Mouse (Mus musculus) spleen, postnatal 14 days (tissue): ENCODE results near the gene Coro2b.

Experiments
- DNase-seq, 2 experiments: peaks; one replicate each; pipeline ENCODE4 v3.0.0; 2021 to 2022; ENCODE audit warnings: low spot score in 2 of 2

Coro2b gene

DNA sequence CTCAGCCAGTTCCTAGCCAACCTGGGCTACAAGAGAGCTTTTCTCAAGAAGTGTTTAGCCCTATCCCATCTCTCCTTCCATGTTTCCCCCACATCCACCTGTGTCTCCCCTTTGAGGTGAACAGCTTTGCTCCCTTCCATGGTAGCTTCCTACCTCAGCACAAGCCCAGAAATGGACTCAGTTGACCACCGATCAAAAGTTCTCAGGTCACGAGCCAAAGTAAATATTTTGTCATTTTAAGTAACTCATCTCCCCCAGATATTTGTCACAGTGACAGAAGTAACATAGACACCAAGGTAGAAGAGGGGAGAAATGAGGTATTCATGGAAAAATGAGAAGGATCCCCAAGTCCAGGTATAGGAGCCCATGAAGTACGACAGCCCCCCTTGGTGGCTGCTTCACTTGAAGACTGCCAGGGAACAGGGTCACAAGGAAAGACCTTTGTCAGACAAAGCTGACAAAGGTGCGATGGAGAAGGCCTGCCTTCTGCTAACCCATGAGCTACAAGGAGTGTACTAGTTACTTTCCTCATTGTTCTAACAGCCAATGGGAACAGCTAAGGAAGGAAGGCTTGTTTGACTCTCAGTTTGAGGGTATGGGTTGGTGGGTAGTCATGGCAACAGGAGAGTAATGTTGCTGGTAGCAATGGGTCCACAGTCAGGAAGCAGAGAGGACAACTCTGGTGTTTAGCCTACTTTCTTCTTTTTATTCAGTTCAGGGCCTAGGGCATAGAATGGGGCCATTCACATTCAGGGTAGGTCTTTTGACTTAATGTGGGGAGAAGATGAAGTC, 150.9 kb downstream of the Coro2b start:
- no peak for DNase-seq

DNA sequence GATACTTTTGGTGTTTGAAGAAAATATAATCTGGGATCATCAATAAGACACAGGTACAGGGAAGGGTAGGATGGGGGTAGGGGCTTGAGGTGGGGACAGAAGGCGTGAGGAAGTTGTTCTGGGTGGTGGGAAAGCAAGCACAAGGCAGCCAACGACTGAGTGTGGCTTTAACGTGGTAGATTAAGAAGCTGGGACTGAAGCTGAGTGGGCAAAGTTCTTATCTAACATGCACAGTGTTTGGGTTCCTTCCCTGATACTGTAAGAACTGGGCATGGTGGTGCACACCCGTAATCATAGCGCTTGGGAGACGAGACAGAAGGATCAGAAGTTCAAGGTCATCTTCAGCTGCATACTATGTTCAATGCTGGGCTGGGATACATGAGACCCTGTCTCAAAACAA, 151.8 kb downstream of the Coro2b start:
- DNase-seq: no peak

DNA sequence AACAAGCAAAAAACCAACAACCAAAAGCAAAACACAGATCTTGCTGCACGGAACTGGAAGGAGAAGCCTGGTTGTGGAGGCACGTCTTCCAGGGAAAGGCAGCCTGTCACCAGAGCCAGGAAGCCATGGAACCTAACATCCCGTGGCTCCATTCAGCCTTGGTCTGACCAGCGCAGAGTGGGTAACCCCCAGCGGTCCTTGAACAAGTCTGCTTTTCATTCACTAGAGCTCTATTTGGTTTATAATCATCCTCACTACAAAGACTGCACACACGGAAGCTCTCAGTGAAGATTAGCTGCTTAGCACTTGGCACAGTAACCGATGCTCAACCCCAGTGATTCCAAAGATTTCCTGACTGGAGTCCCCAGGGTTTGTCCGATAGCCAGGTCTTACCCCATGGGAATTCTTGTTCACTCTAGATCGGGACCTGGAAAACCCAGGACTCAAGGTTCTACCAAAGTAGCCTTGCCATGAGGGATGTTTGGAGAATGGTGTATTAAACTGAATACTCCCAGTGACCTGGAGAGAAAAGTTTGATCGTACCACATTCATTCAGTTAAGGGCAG, 154.2 kb downstream of the Coro2b start:
- DNase-seq: no peak

DNA sequence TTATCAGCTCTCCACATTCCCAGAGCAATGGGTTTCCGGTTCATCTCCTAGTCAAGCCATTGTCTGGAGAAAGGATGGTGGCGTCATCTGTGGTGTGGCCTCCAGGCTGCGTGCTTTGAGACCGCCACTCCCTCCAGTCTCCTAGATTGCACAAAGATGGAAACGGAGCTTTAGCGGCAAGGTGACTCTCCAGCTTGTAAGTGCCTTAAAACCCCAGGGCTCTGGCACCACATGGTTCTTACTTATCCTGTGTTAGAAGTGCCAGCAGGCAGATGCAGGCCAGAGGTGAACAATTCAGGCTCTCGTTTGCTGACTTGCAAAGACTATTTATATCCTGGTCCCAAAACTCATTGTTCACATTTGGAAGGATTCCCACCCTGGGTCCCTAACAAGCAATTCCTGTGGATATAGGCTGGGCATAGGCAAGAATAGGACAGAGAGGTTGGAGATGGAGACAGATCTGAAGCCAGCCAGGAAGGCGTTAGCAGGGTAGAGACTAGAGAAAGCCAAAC, 155.4 kb downstream of the Coro2b start:
- no peak for DNase-seq

DNA sequence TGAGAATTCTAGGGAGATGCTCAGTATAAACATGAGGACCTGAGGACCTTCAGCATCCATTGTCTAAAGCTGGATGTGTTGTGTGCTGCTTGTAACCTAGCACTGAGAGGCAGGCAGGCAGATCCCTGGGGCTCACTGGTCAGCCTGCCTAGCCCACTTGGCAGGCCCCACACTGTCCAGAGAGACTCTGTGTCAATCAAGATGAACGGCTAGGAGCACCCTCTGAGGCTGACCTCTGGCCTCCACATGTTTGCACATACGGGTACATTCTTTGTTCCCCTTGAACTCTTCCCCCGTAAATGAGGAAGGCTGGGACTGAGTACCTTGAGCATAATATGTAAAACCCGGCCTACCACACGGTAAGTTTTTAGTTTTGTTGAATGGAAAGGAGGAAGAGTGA, 156.5 kb downstream of the Coro2b start:
- no peak for DNase-seq

DNA sequence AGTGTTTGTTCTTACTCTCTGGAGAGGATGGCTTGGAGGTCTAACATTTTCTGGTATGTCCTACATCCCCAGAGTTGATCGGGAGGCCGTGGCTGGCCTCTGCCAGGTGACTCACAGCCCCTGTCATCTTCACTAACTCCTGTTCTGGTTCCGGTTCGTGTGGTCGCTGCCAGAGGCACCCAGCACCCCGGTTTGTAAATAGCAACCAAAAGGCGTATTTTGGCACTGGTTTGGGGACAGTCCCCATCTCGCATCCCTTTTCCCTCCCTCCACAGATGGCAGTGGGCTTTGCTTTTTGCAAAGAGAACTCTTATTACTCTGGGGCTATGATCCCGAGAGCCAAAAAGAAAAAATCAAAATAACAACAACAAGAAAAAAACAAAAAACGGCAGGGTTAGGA, 158.9 kb downstream of the Coro2b start:
- DNase-seq: no peak

DNA sequence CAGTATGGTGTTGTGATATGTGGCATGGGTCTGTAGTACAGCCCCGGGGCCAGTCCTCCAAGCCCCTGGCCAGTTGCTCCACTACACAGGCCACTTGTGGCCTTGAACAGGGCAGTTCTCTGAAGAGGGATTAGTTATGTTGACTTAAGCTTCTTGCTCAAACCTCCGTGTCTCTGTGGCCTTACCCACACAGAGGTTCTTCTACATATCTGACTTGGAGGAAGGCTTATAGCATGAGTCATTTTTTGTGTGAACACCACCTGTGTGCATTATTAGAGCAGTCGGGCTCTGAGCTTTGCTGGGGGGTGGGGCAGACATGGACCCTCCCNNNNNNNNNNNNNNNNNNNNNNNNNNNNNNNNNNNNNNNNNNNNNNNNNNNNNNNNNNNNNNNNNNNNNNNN, 162.6 kb downstream of the Coro2b start:
- DNase-seq: no peak

DNA sequence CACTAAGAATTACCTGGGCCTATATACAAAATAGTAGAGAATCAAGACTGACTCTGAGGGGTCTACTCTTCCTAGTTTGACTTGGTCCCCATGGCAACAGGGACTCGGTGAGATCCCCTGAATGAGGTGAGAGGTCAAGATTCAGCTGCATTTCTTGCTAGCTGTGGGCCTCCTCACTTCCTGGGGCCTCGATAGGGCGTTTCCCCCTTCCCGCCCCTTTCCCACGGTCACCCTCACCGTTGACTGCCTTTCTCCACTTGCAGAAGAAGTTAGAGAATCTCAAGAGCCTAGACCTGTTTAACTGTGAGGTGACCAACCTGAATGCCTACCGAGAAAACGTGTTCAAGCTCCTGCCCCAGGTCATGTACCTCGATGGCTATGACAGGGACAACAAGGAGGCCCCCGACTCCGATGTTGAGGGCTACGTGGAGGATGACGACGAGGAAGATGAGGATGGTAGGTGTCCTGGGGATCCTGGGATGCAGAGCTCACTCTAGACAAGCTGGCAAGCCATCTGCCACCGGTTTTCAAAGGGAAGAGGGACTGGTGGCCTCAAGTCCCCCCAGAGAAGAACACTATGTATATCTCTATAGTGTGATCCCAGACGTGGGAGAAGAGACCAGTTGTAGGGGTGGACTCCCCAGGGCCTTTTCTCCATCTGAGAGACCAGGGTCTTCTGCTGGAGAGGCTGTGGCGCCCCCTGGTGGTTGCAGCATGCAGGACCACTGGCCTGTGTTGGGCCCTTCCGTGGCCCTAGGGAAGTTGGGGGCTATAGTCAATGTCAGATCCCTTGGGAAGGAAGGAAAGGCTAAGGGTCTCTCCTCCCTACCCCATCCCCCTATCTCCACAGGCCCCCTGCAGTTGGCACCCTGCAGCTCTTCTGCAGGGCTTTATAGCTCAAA, 163.4 kb downstream of the Coro2b start:
- peak; percentile 58 to 71 for DNase-seq

DNA sequence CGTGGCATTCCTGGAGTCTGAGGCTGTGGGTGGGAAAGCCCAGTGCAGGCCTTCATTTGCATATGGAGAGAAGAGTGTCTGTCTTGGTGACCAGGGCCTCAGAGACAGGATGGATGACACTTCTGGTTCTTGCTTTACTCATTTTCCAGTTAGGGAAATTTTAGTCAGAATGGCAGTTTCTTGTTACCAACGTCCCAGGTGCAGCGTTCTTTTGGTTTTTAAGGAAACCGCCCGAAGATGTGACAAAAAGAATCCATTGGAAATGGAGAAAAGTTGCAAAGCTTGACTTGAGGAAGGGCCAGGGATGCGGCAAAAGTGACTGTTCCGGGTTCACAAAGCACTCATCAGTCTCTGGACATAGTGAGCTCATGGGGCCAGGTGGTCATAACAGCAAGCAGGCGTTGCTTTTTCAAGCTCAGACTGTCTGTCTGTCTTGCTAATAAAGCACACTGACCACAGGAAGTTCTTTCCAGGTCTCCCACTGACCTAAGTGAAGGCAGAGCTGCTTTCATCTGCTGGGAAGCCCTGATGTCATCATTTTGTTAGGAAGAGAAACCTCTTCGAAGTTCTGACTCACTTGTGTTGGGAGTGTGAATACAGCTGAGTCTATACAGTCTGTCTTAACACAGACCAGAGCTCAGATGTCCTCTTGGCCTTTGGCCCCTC, 164.2 kb downstream of the Coro2b start:
- DNase-seq: no peak

DNA sequence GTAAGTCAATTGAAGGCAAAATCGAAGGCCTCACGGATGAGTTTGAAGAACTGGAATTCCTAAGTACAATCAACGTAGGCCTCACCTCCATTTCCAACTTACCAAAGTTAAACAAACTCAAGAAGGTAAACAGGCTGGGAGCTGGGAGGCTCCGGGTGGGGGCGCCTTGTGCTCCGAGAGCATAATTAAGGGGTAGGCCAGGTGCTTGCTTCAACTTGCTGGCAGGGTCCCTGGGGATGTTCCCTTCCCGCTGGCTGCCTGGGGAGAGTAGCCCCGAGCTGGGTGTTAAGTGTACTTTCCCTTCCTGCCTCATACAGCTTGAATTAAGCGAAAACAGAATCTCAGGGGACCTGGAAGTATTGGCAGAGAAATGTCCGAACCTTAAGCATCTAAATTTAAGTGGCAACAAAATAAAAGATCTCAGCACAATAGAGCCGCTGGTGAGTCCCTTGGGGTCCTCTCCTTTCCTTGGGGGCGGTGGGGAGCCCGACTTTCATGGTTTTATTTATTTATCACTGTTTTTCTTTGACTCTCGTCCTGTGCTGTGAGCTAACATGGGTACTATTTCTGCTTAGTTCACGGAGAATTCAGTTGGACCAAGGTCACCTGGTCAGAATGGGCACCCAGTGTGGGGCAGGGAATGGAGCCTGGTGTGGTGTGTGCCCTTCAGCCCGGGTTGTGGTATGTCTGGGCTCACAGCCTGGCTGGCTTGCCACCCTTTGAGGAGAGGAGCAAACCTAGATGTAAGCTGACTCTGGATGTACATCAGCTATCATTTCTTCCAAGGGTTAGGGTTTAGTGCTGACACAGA, 164.9 kb downstream of the Coro2b start:
- no peak for DNase-seq

DNA sequence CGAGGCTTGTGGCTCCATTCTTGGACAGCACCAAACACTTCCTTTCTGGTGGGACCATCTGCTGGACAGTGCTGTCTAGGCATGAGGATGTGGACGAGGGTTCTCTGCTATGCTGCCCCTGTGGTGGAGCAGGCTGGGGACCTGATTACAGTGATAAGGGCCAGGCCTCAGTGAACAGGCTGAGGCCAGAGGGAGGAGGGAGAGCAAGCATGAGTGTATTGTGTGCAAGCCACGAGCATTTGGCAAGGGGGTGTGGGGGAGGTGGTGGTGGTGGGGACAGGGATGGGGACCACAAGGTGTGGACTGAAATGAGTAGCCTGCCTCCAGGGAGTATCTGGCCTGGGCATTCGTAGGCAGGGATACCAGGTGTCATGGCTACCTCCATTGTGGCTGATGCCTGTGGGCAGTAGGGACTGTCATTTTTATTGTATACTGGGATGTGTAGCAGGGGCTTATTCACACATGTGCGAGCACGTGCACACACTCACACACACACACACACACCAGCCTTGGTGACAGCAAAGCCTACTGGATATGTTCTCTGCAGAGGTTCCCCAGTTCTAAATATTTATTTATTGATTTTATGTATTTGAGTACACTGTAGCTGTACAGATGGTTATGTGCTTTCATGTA, 166.1 kb downstream of the Coro2b start:
- no peak for DNase-seq

DNA sequence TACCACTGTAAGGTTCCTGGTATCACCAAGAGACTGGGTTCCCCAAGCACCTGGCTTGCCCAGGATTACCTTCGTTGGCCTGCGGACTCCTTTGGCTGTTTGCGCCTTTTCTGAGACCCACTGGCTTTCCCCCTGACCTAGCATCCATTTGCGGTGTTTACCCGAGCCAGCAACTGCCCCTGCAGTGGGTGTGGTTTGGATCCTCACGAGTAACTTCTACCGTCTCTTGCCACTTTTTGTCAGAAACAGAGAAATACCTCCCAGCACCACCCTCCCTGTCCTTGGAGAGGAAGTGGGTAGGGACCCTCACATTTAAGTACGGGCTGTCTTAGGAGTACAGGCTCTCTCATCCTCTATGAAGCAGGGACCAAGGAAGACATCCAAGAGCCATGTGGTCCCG, 166.7 kb downstream of the Coro2b start:
- no peak for DNase-seq
